Mouse (Mus musculus) limb, embryonic 10.5 days (tissue): Measurements from ENCODE around the gene E2f1. TPM values are rescaled to one million over a fixed set of nuclear protein-coding genes. Genes with fewer than 3 reads are reported as not detected.

Experiments
- DNase-seq: peaks from one replicate; pipeline ENCODE4 v3.0.0-alpha.2; 2017; ENCODE audit warnings: low spot score
- H3K27ac ChIP-seq: fragments of 300-500 bp; sonication (generic); 2 replicates; pipeline ENCODE4 v1.5.1; 2016; ENCODE audit warnings: mild to moderate bottlenecking
- H3K27me3 ChIP-seq: fragments of 300-500 bp; sonication (generic); 2 replicates; pipeline ENCODE4 v1.6.1; 2016; ENCODE audit warnings: low read depth, mild to moderate bottlenecking; ENCODE audit not compliant: poor library complexity, severe bottlenecking
- H3K36me3 ChIP-seq: fragments of 300-500 bp; sonication (generic); 2 replicates; pipeline ENCODE4 v1.6.1; 2016; ENCODE audit warnings: mild to moderate bottlenecking, moderate library complexity
- H3K4me1 ChIP-seq: fragments of 300-500 bp; sonication (generic); 2 replicates; pipeline ENCODE4 v1.6.1; 2016
- H3K4me3 ChIP-seq: fragments of 300-500 bp; sonication (generic); 2 replicates; pipeline ENCODE4 v1.5.1; 2016; ENCODE audit warnings: mild to moderate bottlenecking, moderate library complexity
- H3K9me3 ChIP-seq: fragments of 300-500 bp; sonication (generic); replicated peaks from 2 replicates; pipeline ENCODE4 v1.6.1; 2016; ENCODE audit warnings: mild to moderate bottlenecking
- WGBS: fragments of 180-500 bp; shearing (Covaris S2); methylation state at CpG from one replicate; pipeline ENCODE4 v1.1.7; 2016; 5-methylcytosine and 5-hydroxymethylcytosine counted together
- polyA plus RNA-seq: library from polyadenylated mRNA; unstranded; fragments of >200 nt; fragmentation: Nextera tagmentation; extraction: Ambion mirVana; gene quantifications from 2 replicates; pipeline ENCODE4 v1.2.1, GENCODE M21; 2016

Gene E2f1
- polyA plus RNA-seq, 1 experiment from 2014 or later = 27.3 TPM

DNA sequence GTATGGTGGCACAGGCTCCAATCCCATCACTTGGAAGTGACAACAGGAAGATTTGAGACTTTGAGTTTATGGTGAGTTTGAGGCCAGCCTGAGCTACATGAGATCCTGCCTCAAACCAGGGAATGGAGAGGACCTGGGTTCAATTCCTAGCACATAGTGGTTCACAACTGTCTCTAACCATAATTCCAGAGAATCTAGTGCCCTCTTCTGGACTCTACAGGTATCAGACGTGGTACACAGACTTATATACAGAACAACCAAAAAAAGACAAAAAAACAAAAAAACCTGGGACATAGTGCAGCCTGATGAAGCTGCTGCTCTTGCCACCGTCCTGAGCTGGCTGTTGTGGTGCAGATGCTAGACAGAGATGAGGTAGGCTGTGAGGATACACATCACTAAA lies 28.1 kb downstream of the E2f1 start:
- 78% methylated on average over 2 of the region's 2 CpGs for WGBS
- Histone ChIP-seq H3K4me1 (no peaks in the 10 kb centered on the region), H3K4me3 (no peak overlapping the region), H3K27ac (no peak overlapping the region), H3K27me3 (no peaks in the 10 kb centered on the region), H3K9me3 (no peaks in the 10 kb centered on the region), H3K36me3 (peaks cover 36% of the 10 kb centered on the region)
- DNase-seq = no peak

DNA sequence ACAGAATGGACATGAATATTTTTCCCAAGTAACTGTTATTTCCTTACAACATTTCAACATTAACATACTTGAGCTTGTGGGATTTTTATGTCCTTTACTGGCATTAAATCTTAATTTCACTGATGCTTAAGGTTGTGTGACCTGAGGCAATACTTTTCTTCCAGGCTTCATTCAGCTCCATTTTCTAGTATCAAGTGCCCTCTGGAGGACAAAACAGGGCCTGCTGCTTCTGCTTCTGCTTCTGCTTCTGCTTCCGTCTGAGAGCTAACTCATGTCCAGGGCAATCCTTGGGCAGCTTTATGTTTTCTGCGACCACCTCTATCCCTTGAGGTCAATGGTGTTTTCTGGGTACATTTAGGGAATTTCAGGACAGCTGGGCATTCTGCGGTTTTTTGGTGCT lies 30.0 kb downstream of the E2f1 start:
- Histone ChIP-seq H3K4me1 (no peaks in the 10 kb centered on the region), H3K9me3 (no peaks in the 10 kb centered on the region), H3K27me3 (no peaks in the 10 kb centered on the region), H3K4me3 (no peak overlapping the region), H3K27ac (no peak overlapping the region), H3K36me3 (peaks cover 55% of the 10 kb centered on the region)
- DNase-seq = no peak
- WGBS = 83% methylated on average over 3 of the region's 3 CpGs

DNA sequence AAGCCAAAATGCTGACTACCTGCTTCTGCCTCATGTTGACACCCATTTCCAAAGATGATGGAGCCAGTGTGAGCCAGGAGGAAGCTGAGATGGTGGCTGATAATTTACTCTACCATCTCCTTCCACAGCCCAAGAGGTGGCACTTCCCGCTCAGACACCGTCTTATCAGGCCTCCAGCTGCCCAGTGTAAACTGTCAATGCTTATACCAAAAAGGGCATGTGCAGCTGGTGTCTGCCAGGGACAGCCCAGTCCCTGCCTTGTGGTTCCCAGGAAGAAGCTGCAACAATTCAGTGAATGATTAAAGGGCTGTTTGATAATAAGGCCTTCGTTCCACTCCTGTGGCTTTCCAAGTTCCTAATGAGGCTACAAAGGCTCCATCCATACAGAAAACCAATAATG lies 31.0 kb downstream of the E2f1 start:
- Histone ChIP-seq H3K36me3 (peaks cover 65% of the 10 kb centered on the region), H3K27me3 (no peaks in the 10 kb centered on the region), H3K4me3 (no peak overlapping the region), H3K4me1 (no peaks in the 10 kb centered on the region), H3K9me3 (no peaks in the 10 kb centered on the region), H3K27ac (no peak overlapping the region)
- WGBS = 75% methylated on average over 3 of the region's 3 CpGs
- no peak for DNase-seq

DNA sequence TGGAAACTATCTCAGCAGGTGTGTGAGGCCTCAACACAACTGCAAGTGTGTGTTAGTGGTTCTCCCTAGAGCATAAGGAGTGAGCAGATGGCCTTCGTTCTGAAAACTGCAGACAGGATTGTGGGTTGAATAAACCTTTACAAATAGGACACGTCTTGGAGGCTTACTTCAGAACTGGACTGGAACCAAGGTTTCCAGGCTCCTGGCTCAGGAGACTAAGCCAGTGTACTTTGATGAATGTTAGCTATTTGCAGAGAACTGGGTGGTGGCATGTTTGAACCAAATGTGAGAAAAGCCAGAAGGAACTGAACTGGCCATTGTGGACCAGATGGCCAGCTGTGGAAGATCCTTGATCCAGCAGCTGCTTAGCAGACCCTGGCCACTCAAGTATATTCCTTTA lies 31.4 kb downstream of the E2f1 start:
- H3K4me3 ChIP-seq = no peak overlapping the region
- no peak overlapping the region for H3K27ac ChIP-seq
- H3K27me3 ChIP-seq = no peaks in the 10 kb centered on the region
- peaks cover 69% of the 10 kb centered on the region for H3K36me3 ChIP-seq
- 80% methylated on average over 2 of the region's 2 CpGs for WGBS
- no peaks in the 10 kb centered on the region for H3K9me3 ChIP-seq
- no peaks in the 10 kb centered on the region for H3K4me1 ChIP-seq
- DNase-seq = no peak

DNA sequence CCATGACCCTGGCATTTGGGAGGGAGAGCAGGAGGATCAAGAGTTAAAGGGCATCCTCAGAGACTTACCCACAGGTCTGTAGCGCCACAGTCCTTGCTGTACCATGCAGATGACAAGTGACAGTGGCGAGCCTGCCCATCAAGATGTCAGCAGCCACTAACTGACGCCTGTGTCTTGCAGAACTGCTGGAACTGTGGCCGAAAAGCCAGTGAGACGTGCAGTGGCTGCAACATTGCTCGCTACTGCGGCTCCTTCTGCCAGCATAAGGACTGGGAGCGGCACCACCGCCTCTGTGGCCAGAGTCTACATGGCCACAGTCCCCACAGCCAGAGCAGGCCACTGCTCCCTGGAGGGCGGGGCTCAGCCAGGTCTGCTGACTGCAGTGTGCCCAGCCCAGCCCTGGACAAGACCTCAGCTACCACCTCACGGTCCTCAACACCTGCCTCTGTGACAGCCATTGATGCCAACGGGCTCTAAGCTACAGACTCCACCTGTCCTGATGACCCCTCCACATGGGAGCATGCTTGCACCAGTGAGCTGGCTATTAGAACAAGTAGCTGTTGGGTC lies 34.9 kb downstream of the E2f1 start:
- no peaks in the 10 kb centered on the region for H3K9me3 ChIP-seq
- H3K4me3 ChIP-seq = no peak overlapping the region
- WGBS = 94% methylated on average over 12 of the region's 12 CpGs
- no peak overlapping the region for H3K27ac ChIP-seq
- H3K36me3 ChIP-seq = peaks cover 85% of the 10 kb centered on the region
- H3K4me1 ChIP-seq = no peaks in the 10 kb centered on the region
- no peak for DNase-seq
- no peaks in the 10 kb centered on the region for H3K27me3 ChIP-seq

DNA sequence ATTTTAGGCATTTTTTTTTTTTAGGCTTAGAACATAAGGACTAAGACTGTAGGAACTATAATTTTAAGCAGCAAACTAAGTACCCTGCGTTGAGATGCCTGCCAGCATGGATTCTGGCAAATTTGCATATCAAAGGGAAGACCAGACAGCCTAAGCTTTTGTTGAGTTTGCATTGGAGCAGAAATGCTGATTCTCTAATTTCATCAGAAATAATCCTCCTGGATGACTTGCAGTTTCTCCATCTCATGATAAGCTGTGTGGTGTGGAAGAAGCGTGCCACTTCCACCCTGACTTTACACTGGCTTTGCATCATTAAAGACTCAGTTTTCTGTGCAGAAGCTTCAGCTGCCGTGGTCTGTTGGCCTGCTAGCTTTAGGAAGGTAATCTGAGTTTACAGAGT lies 36.8 kb downstream of the E2f1 start:
- H3K36me3 ChIP-seq = peaks cover 91% of the 10 kb centered on the region
- H3K27ac ChIP-seq = no peak overlapping the region
- H3K4me1 ChIP-seq = no peaks in the 10 kb centered on the region
- WGBS = 75% methylated on average over 3 of the region's 3 CpGs
- H3K27me3 ChIP-seq = no peaks in the 10 kb centered on the region
- no peak overlapping the region for H3K4me3 ChIP-seq
- H3K9me3 ChIP-seq = no peaks in the 10 kb centered on the region
- DNase-seq = no peak

DNA sequence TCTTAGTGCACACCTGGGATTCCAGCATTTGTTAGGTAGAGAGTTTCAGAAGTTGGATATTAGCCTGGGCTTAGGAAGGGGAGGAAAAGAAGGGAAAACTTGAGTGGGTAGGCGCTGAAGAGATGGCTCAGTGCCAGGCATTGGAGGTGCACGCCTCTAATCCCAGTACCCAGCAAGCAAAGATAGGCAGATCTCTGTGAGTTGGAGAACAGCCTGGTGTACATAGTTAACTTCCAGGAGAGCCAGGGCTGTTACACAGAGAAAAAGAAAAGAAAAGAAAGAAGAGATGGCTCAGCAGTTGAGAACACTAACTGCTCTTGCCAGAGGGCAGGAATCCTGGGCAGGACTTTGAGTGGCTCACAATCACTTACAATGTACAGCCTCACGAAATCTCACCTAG lies 43.2 kb downstream of the E2f1 start:
- no peak for DNase-seq
- H3K36me3 ChIP-seq = peaks cover 93% of the 10 kb centered on the region
- 92% methylated on average over 3 of the region's 3 CpGs for WGBS

DNA sequence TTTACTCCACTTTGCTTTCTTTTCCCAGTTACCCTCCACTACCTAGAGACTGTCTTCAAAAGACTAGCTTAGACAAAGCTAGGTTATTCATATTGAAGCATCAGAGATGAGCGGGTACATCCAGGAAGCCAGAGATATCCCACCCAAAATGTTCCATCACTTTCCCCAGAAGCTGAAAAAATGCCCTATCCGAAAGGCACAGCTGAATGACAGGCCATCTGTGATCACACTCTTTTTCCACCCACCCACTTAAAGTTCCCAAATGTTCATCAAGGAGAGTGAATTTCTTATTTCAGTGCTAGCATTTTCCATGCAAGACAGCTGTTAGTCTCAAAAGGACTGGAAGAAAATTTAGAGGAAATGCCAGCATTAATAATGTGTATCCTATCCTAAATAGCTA lies 44.4 kb downstream of the E2f1 start:
- Histone ChIP-seq H3K36me3 (peaks cover 93% of the 10 kb centered on the region), H3K27ac (no peak overlapping the region), H3K27me3 (no peaks in the 10 kb centered on the region), H3K4me1 (no peaks in the 10 kb centered on the region), H3K9me3 (no peaks in the 10 kb centered on the region), H3K4me3 (no peak overlapping the region)
- WGBS = 93% methylated on average over 2 of the region's 2 CpGs
- no peak for DNase-seq

More for the DNA sequence above, 43.2 kb downstream of the E2f1 start:
- Histone ChIP-seq H3K27me3 (no peaks in the 10 kb centered on the region), H3K9me3 (no peaks in the 10 kb centered on the region), H3K4me1 (no peaks in the 10 kb centered on the region), H3K4me3 (no peak overlapping the region), H3K27ac (no peak overlapping the region)

DNA sequence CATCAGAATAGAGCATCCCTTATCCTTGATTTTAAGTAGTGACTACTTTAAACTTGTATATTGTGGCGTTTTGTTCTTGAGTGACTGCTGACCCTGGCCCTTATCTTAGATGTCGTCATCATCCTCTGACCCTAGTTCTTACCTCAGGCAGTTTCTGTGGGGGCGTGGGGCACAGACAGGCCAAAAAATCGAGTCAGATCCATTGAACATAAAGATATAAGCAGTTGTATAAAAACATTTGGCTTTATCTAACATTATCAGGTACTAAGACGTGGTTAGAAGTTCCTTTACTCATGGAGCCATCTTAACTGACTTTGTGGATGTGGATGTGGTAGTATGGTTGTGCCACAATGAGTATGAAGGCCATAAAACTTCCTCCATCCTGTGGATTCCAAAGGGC lies 47.4 kb downstream of the E2f1 start:
- 94% methylated on average over 5 of the region's 5 CpGs for WGBS
- Histone ChIP-seq H3K4me3 (no peak overlapping the region), H3K4me1 (no peaks in the 10 kb centered on the region), H3K9me3 (no peaks in the 10 kb centered on the region), H3K27ac (no peak overlapping the region), H3K27me3 (no peaks in the 10 kb centered on the region), H3K36me3 (peaks cover 92% of the 10 kb centered on the region)
- DNase-seq = no peak

DNA sequence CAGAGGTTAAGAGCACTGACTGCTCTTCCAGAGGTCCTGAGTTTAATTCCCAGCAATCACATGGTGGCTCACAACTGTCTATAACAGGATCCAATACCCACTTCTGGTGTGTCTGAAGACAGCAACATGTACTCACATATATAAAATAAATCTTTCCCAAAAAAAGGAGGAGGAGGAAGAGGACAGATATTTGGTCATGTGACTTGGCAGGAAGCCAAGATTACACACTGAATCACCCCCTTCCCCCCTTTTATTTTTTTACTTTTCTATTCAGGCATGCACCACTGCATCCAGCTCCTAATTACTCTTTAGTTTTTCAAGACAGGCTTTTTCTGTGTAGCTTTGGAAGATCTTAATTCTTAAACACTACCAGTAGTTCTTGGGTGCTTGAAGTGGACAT lies 48.2 kb downstream of the E2f1 start:
- DNase-seq = no peak
- no peaks in the 10 kb centered on the region for H3K4me1 ChIP-seq
- H3K36me3 ChIP-seq = peaks cover 90% of the 10 kb centered on the region
- no peak overlapping the region for H3K4me3 ChIP-seq
- no peaks in the 10 kb centered on the region for H3K9me3 ChIP-seq
- no peaks in the 10 kb centered on the region for H3K27me3 ChIP-seq
- no peak overlapping the region for H3K27ac ChIP-seq

DNA sequence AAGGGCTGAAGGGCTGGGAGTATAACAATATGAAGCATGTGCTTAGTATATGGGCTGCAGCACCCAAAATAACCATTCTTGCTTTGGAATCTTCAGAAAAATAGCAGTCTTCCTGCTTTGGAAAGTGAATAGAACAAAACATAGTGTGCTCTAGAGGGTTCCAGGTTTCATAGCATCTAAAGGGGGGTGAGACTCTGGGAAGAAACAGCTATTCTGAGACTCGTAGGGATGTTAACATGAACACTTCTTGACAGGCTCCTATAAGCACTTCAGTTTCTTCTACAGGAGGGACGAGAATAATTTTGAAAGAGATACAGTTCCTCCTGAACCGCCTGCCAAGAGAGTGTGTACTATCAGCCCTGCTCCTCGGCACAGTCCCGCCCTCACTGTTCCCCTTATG lies 52.3 kb downstream of the E2f1 start:
- H3K36me3 ChIP-seq = peaks cover 79% of the 10 kb centered on the region
- WGBS = 95% methylated on average over 5 of the region's 5 CpGs

DNA sequence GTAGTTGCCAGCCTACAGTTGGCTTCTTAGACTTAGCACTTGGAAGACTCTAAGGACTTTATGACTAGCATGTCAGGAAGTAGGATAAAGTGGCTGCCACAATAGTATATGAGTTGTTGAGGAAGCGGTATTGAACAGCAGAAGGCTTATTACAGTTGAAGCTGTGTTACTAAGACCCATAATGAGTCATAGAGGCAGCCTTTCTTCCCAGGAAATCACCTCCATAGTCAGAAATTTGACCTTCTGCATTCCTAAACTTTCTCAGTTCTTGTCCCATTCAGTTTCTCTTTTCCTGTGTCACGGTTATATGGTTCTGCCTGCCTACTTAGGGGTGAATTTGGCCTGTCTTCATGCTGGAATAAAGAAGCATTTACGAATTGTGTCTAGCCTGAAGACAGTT lies 52.7 kb downstream of the E2f1 start:
- H3K4me3 ChIP-seq = no peak overlapping the region
- no peaks in the 10 kb centered on the region for H3K4me1 ChIP-seq
- H3K36me3 ChIP-seq = peaks cover 79% of the 10 kb centered on the region
- no peak for DNase-seq
- H3K9me3 ChIP-seq = no peaks in the 10 kb centered on the region
- H3K27me3 ChIP-seq = no peaks in the 10 kb centered on the region
- H3K27ac ChIP-seq = no peak overlapping the region
- 86% methylated on average over 3 of the region's 3 CpGs for WGBS

More for the DNA sequence above, 52.3 kb downstream of the E2f1 start:
- Histone ChIP-seq H3K4me1 (no peaks in the 10 kb centered on the region), H3K4me3 (no peak overlapping the region), H3K9me3 (no peaks in the 10 kb centered on the region), H3K27me3 (no peaks in the 10 kb centered on the region), H3K27ac (no peak overlapping the region)
- DNase-seq = no peak

DNA sequence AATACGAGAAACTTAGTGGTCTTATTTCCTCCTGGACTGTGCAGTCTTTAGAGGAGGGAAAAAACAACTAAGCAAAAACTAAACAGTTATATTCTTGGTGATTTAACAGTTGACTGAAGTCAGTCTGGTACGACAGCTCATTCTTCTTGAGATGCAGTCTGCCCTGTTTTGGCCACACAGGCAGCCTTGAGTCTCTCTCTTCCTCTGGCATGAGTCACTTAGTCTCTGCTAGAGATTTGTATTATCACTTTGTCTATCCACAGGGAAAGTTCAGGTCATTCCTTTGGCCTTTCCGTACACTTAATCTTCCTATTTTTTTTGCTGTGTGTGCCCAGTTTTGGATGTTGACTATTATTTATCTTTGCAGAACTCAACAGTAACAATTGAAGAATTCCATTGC lies 59.6 kb downstream of the E2f1 start:
- Histone ChIP-seq H3K27ac (no peak overlapping the region), H3K9me3 (no peaks in the 10 kb centered on the region), H3K36me3 (peaks cover 82% of the 10 kb centered on the region), H3K27me3 (no peaks in the 10 kb centered on the region), H3K4me3 (no peak overlapping the region), H3K4me1 (no peaks in the 10 kb centered on the region)
- WGBS = 93% methylated on average over 3 of the region's 3 CpGs
- DNase-seq = no peak
